Mouse (Mus musculus): ENCODE data around the gene Gm10097. TPM values are rescaled to one million over a fixed set of nuclear protein-coding genes. Genes with fewer than 3 reads are reported as not detected.

Gm10097 gene
- polyA plus RNA-seq, 1 experiment from 2014 or later: 0.05 TPM

DNA sequence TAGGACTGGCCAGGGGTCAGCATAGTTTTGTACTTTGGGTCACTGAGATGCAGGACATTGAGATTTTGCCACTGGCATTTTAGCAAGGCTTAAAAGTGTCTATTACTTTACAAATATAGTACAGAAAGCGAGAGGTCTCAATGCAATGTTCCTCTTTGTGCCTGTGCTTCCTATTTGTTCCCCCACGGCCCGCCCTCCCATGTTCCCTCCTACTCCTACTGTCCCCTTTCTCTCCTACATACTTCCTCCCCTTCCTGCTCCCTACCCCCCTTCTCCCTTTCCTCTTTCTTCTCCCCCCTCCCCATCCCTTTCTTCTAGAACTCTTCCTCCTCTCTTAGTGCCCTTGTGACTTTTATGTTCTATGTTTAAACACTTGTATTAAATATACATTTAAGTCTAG, 12.1 kb upstream of the Gm10097 start:
- WGBS: 79% methylated on average over 3 of the region's 3 CpGs
- Histone ChIP-seq H3K9ac (no peak overlapping the region), H3K4me1 (replicated peaks) (no peaks in the 10 kb centered on the region), H3K36me3 (no peaks in the 10 kb centered on the region), H3K4me3 (replicated peaks) (no peak overlapping the region), H3K27ac (no peak overlapping the region), H3K4me2 (replicated peaks) (no peak overlapping the region), H3K27me3 (replicated peaks) (no peaks in the 10 kb centered on the region), H3K9me3 (no peaks in the 10 kb centered on the region)
- no peak for ATAC-seq

DNA sequence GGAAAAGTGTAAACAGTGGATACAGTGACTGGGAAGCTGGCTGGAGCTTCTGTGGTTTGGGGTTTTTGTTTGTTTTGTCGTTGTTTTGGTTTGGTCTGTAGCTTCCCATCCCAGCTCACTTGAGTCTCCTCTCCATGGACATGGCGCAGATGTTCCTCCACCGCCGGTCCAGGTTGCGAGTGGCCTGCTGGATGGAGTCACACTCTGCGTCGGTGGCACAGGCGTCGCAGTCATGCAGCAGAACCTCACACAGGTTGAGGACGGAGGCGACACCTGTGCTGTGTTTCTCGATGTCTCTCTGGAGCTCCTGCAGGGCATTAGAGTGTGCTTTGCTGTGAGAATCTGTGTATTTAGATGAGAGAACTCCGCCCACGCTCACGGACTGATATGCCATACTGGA, 11.3 kb upstream of the Gm10097 start:
- Histone ChIP-seq H3K4me1 (replicated peaks) (no peaks in the 10 kb centered on the region), H3K4me2 (replicated peaks) (no peak overlapping the region), H3K4me3 (replicated peaks) (no peak overlapping the region), H3K27me3 (replicated peaks) (no peaks in the 10 kb centered on the region), H3K9me3 (no peaks in the 10 kb centered on the region), H3K27ac (no peak overlapping the region), H3K36me3 (no peaks in the 10 kb centered on the region), H3K9ac (no peak overlapping the region)
- no peak for ATAC-seq
- 83% methylated on average over 15 of the region's 15 CpGs for WGBS

DNA sequence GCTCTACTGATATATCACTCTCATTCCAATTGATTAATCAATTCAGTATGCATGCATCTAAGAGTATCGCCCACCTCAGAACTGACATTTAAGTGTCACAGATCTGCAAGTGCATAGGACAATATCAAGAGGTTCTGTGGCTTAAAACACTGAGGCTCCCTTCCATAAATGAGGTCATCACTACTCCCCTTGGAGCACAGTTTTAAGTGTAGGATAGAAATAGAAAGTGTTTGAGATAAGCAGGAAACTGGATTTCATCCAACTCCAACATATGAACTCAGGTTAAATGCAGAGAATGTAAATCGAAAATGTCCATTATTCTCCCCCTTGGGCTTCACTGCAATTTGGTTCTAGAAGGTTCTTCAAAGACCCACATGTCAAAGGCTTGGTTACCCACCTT, 10.1 kb upstream of the Gm10097 start:
- Histone ChIP-seq H3K9ac (no peak overlapping the region), H3K4me2 (replicated peaks) (no peak overlapping the region), H3K27ac (no peak overlapping the region), H3K4me1 (replicated peaks) (no peaks in the 10 kb centered on the region), H3K36me3 (no peaks in the 10 kb centered on the region), H3K9me3 (no peaks in the 10 kb centered on the region), H3K4me3 (replicated peaks) (no peak overlapping the region), H3K27me3 (replicated peaks) (no peaks in the 10 kb centered on the region)
- no peak for ATAC-seq
- WGBS: 81% methylated on average over 2 of the region's 2 CpGs

- 75% methylated on average over 2 of the region's 2 CpGs for WGBS
- Histone ChIP-seq H3K9me3 (no peaks in the 10 kb centered on the region), H3K27ac (no peak overlapping the region), H3K27me3 (replicated peaks) (no peaks in the 10 kb centered on the region), H3K4me2 (replicated peaks) (no peak overlapping the region), H3K9ac (no peak overlapping the region), H3K4me3 (replicated peaks) (no peak overlapping the region), H3K36me3 (no peaks in the 10 kb centered on the region), H3K4me1 (replicated peaks) (no peaks in the 10 kb centered on the region)
- ATAC-seq: no peak
Measured at GRCm38 (mm10) chr10:5059983-5060382, 9.0 kb upstream of the Gm10097 start.

DNA sequence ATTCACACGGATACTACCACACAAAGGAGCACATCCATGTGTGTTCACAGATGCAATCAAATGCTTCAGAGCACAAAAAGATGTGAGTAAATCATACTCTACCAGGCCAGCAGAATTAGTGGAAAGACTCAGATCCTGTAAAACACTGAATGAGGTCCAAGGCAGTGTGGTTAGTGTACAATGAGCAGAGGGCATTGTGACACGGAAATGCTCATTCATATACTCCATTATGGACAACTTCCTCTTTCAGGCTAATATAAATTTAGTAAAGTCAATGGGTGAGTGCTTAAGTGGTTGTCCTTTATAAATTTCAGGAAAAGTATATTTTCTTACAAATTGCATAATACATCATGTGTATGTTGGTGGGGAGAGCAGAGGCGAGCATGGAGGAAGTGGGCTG, 1.9 kb upstream of the Gm10097 start:
- Histone ChIP-seq H3K27ac (no peak overlapping the region), H3K9ac (no peak overlapping the region), H3K4me1 (replicated peaks) (no peaks in the 10 kb centered on the region), H3K4me2 (replicated peaks) (no peak overlapping the region), H3K4me3 (replicated peaks) (no peak overlapping the region), H3K36me3 (no peaks in the 10 kb centered on the region), H3K9me3 (no peaks in the 10 kb centered on the region), H3K27me3 (replicated peaks) (no peaks in the 10 kb centered on the region)
- ATAC-seq: no peak
- 83% methylated on average over 3 of the region's 3 CpGs for WGBS

- Histone ChIP-seq H3K27me3 (replicated peaks) (no peaks in the 10 kb centered on the region), H3K4me1 (replicated peaks) (no peaks in the 10 kb centered on the region), H3K4me3 (replicated peaks) (no peak overlapping the region), H3K27ac (no peak overlapping the region), H3K9ac (no peak overlapping the region), H3K36me3 (no peaks in the 10 kb centered on the region), H3K9me3 (no peaks in the 10 kb centered on the region), H3K4me2 (replicated peaks) (no peak overlapping the region)
- no peak for ATAC-seq
- 87% methylated on average over 11 of the region's 11 CpGs for WGBS
Measured at GRCm38 (mm10) chr10:5070168-5070940, 1.4 kb downstream of the Gm10097 start.

- no peak overlapping the region for H3K9ac ChIP-seq
- WGBS: 90% methylated on average over 3 of the region's 3 CpGs
- H3K27ac ChIP-seq: no peak overlapping the region
- no peaks in the 10 kb centered on the region for H3K9me3 ChIP-seq
- no peaks in the 10 kb centered on the region for H3K4me1 ChIP-seq (replicated peaks)
- H3K4me3 ChIP-seq (replicated peaks): no peak overlapping the region
- no peak overlapping the region for H3K4me2 ChIP-seq (replicated peaks)
- H3K27me3 ChIP-seq (replicated peaks): no peaks in the 10 kb centered on the region
- ATAC-seq: no peak
- no peaks in the 10 kb centered on the region for H3K36me3 ChIP-seq
Measured at GRCm38 (mm10) chr10:5070941-5071231, 1.9 kb downstream of the Gm10097 start.

DNA sequence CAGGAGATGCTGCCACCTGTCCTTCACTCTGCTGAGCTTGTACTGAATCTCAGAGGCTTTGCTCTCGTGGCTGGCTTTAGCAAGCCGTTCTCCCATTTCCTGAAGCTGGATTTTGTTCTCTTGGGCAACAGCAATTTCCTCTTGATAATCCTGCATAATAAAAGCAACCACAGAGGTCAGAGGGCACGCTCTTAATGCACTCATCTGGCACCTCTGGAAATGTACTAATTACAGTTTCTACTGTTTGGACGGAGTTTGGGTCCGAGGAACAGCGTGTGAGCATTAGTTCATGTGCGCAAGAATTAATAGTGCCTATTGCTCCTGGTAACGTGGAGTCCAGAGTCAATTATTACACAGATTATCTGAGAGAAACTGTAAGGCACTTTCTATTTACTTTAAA, 3.1 kb downstream of the Gm10097 start:
- no peaks in the 10 kb centered on the region for H3K4me1 ChIP-seq (replicated peaks)
- H3K27ac ChIP-seq: no peak overlapping the region
- H3K36me3 ChIP-seq: no peaks in the 10 kb centered on the region
- H3K4me3 ChIP-seq (replicated peaks): no peak overlapping the region
- no peaks in the 10 kb centered on the region for H3K27me3 ChIP-seq (replicated peaks)
- WGBS: 79% methylated on average over 8 of the region's 8 CpGs
- H3K4me2 ChIP-seq (replicated peaks): no peak overlapping the region
- H3K9me3 ChIP-seq: no peaks in the 10 kb centered on the region
- H3K9ac ChIP-seq: no peak overlapping the region
- ATAC-seq: no peak

DNA sequence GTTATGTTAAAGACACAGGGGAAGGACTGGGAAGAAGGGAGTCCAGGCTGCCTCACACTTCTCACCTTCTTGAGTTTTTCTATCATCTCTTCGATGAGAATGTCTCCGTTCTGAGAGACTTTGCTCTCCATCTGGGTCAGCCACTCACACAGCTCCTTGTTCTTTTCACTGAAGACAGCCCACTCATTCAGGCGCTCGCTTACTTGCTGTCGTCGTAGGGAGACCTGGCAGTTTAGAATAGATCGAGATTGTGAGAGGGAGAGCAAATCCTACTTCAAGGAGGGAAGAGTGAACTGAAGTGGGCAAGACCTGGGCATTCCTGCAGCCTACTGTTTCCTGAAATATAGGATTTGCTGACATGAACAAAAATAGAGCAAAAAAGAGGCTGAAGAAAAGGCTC, 6.7 kb downstream of the Gm10097 start:
- Histone ChIP-seq H3K27ac (no peak overlapping the region), H3K4me1 (replicated peaks) (no peaks in the 10 kb centered on the region), H3K9ac (no peak overlapping the region), H3K36me3 (no peaks in the 10 kb centered on the region), H3K4me3 (replicated peaks) (no peak overlapping the region), H3K9me3 (no peaks in the 10 kb centered on the region), H3K4me2 (replicated peaks) (no peak overlapping the region), H3K27me3 (replicated peaks) (no peaks in the 10 kb centered on the region)
- WGBS: 90% methylated on average over 7 of the region's 7 CpGs
- ATAC-seq: no peak

DNA sequence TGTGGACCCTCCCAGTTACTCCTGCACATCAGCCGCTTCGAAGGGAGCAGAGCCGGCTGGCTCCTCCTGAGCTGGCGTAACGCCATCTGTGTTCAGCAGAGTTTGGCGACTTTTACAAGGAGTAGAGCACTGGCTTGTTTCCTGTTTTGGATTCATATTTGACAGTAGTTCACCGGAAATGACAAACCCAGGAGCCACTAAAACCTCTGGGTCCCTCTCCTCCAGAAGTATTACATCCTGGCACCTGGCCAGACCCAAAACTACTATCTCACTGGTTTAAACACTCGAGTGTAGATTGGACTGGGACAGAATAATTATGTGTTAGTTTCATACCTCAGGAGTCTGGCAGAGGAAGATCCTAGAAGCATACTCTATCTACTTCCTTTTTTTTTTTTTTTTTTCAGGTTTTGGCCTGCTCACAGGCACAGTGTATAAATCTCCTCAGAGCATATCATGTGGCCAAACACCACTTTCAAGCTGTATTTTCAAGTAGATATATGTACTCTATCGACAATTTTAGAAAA, 11.0 kb downstream of the Gm10097 start:
- H3K36me3 ChIP-seq: no peaks in the 10 kb centered on the region
- H3K27ac ChIP-seq: no peak overlapping the region; the same call in 1 of the 2 replicates
- no peaks in the 10 kb centered on the region for H3K9me3 ChIP-seq
- no peaks in the 10 kb centered on the region for H3K27me3 ChIP-seq (replicated peaks)
- no peak overlapping the region for H3K4me2 ChIP-seq (replicated peaks)
- H3K4me1 ChIP-seq (replicated peaks): no peaks in the 10 kb centered on the region
- WGBS: 46% methylated on average over 9 of the region's 9 CpGs
- H3K4me3 ChIP-seq (replicated peaks): no peak overlapping the region
- peak; percentile 49; the same call in 1 of the 2 replicates for ATAC-seq
- H3K9ac ChIP-seq: no peak overlapping the region

- Histone ChIP-seq H3K27me3 (replicated peaks) (no peaks in the 10 kb centered on the region), H3K36me3 (no peaks in the 10 kb centered on the region), H3K4me3 (replicated peaks) (no peak overlapping the region), H3K9me3 (no peaks in the 10 kb centered on the region), H3K9ac (no peak overlapping the region), H3K4me2 (replicated peaks) (no peak overlapping the region), H3K4me1 (replicated peaks) (no peaks in the 10 kb centered on the region), H3K27ac (no peak overlapping the region)
- no peak for ATAC-seq
- WGBS: 88% methylated on average over 6 of the region's 6 CpGs
Measured at GRCm38 (mm10) chr10:5083716-5084115, 14.7 kb downstream of the Gm10097 start.

DNA sequence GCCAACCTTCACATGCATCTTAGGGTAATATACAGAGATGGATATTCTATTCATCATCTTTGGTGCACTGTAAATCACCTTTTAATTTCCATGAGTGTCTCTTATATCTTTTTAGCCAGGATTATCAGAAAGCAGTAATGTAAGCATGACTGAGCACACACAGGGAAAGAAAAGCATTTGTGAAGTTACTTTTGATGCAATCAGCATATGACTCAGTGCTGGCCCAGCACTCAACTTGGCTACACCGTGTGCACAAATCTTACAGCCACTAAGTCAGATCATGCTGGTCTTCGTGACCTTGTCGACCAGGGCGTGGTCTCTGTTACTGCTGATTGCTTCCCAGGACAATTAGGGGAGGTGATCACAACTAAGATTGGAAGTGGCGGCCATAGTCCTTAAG, 16.8 kb downstream of the Gm10097 start:
- WGBS: 81% methylated on average over 5 of the region's 5 CpGs
- Histone ChIP-seq H3K4me1 (replicated peaks) (no peaks in the 10 kb centered on the region), H3K27ac (no peak overlapping the region), H3K9me3 (no peaks in the 10 kb centered on the region), H3K4me3 (replicated peaks) (no peak overlapping the region), H3K9ac (no peak overlapping the region), H3K27me3 (replicated peaks) (no peaks in the 10 kb centered on the region), H3K36me3 (no peaks in the 10 kb centered on the region), H3K4me2 (replicated peaks) (no peak overlapping the region)
- no peak for ATAC-seq

DNA sequence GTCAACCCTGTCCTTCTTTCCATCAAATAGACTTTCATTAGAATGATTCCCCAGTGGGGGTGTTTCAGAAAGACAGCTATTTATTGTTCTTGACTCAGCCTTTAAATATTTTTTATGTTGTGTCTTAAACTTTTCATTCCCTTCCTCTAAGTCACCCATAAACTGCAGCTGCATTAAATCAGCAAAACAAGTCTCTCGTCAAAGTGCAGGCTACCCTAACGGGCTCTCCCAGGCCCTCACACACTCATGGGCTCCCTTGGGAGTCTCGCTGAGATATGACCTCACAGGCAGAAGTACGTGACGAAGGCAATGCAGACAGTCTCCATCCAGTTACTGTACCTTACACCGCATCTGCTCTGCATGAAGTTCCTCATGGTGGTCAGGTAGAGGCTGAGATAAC, 17.3 kb downstream of the Gm10097 start:
- no peak overlapping the region for H3K27ac ChIP-seq
- H3K27me3 ChIP-seq (replicated peaks): no peaks in the 10 kb centered on the region
- H3K9ac ChIP-seq: no peak overlapping the region
- ATAC-seq: no peak
- no peaks in the 10 kb centered on the region for H3K36me3 ChIP-seq
- H3K9me3 ChIP-seq: no peaks in the 10 kb centered on the region
- no peak overlapping the region for H3K4me3 ChIP-seq (replicated peaks)
- no peaks in the 10 kb centered on the region for H3K4me1 ChIP-seq (replicated peaks)
- no peak overlapping the region for H3K4me2 ChIP-seq (replicated peaks)
- WGBS: 83% methylated on average over 6 of the region's 6 CpGs
